Mouse (Mus musculus) hematopoietic stem cell, adult 5-6 weeks (primary cell): ENCODE data around the gene Gtf2h2. TPM values are rescaled to one million over a fixed set of nuclear protein-coding genes. Genes with fewer than 3 reads are reported as not detected.
"Not testable (repeated sequence)": the region's sequence is repeated elsewhere in the genome, so short reads cannot be mapped to it uniquely, and the experiment has no call there.

Experiments used
- ATAC-seq, 2 experiments: fragments of 125-278 bp in 1 of 2; replicated peaks in 1 of 2; 2 replicates each; pipeline ENCODE4 v1.8.0; 2016 to 2017; ENCODE audit warnings: inconsistent platforms in 2 of 2, mild to moderate bottlenecking in 2 of 2, moderate number of reproducible peaks in 2 of 2, low read depth in 1 of 2, moderate TSS enrichment in 1 of 2; ENCODE audit not compliant: low FRiP score in 2 of 2, poor library complexity in 2 of 2, severe bottlenecking in 2 of 2, insufficient read depth in 1 of 2, low TSS enrichment in 1 of 2
- total RNA-seq: library from RNA; stranded (forward); fragments of 172-1452, 232-1000 nt; gene quantifications from 2 replicates; pipeline ENCODE4 v1.2.3, GENCODE M21; 2017

Gtf2h2 gene
- total RNA-seq, 1 experiment from 2014 or later = 84.6 TPM

GRCm38 (mm10) chr13:100495337-100495736 is 3.0 kb upstream of the Gtf2h2 start:
- ATAC-seq = no peak

- not testable (repeated sequence) for ATAC-seq
Measured at GRCm38 (mm10) chr13:100494370-100494769, 2.0 kb upstream of the Gtf2h2 start.

GRCm38 (mm10) chr13:100493313-100493712 is 934 bp upstream of the Gtf2h2 start:
- peak in 1 of 2 experiments; percentile 31; a peak in 2 of 4 replicates for ATAC-seq

GRCm38 (mm10) chr13:100491623-100492022 is 756 bp downstream of the Gtf2h2 start:
- ATAC-seq = no peak

GRCm38 (mm10) chr13:100490424-100490823 is 2.0 kb downstream of the Gtf2h2 start:
- ATAC-seq = no peak

- no peak for ATAC-seq
Measured at GRCm38 (mm10) chr13:100483610-100484009, 8.8 kb downstream of the Gtf2h2 start.

- ATAC-seq = no peak
Measured at GRCm38 (mm10) chr13:100463527-100464222, 28.7 kb downstream of the Gtf2h2 start.

GRCm38 (mm10) chr13:100461336-100461735 is 31.0 kb downstream of the Gtf2h2 start:
- ATAC-seq = no peak

GRCm38 (mm10) chr13:100452415-100453127 is 39.8 kb downstream of the Gtf2h2 start, which contains the start of gene Naip1:
Gene Naip1 (minus strand): TSS chr13:100452869.
- not testable (repeated sequence) for ATAC-seq

- ATAC-seq = no peak; a peak in 1 of 4 replicates
Measured at GRCm38 (mm10) chr13:100449495-100449894, 42.9 kb downstream of the Gtf2h2 start.

GRCm38 (mm10) chr13:100440116-100440515 is 52.3 kb downstream of the Gtf2h2 start:
- no peak for ATAC-seq

GRCm38 (mm10) chr13:100438701-100439100 is 53.7 kb downstream of the Gtf2h2 start:
- no peak for ATAC-seq

GRCm38 (mm10) chr13:100437322-100437825 is 55.0 kb downstream of the Gtf2h2 start:
- no peak for ATAC-seq

GRCm38 (mm10) chr13:100436556-100437163 is 55.7 kb downstream of the Gtf2h2 start:
- ATAC-seq = not testable (repeated sequence)

- ATAC-seq = not testable (repeated sequence)
Measured at GRCm38 (mm10) chr13:100419958-100420357, 72.4 kb downstream of the Gtf2h2 start.

- no peak for ATAC-seq
Measured at GRCm38 (mm10) chr13:100414428-100414827, 78.0 kb downstream of the Gtf2h2 start.
